Mouse (Mus musculus): ENCODE data around the gene Flot1.

DNA sequence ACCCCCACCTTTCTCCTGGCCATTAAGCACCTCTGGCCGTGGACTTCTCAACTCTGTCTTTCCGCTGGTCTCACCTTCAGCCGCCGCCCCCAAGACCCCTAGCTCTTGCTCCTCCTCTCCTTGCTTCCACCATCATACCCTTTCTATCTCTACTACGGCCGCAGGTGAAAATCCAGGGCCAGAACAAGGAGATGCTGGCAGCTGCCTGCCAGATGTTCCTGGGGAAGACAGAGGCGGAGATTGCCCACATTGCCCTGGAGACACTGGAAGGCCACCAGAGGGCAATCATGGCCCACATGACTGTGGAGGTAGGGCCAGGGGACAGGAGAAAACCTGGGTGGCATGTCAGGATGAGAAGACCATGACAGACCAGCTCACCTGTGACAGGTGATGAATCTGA, 1.4 kb downstream of the Flot1 start:
- no peak for TF ChIP-seq CTCF (IDR thresholded peaks at IDR 0.05; ENCODE audit: extremely low read depth, insufficient read depth, low read length)
- TF ChIP-seq POLR2A (IDR thresholded peaks at IDR 0.05; ENCODE audit: extremely low read depth, insufficient read depth, low read length), result no peak
